Mouse (Mus musculus) gastrocnemius, postnatal 4 days (tissue): ENCODE results near the gene Rhobtb1. TPM values are rescaled to one million over a fixed set of nuclear protein-coding genes. Genes with fewer than 3 reads are reported as not detected.
A peak's percentile ranks its signal among the peaks of the same experiment; 100 is the strongest.

Experiments
- DNase-seq, 2 experiments: peaks; one replicate each; pipeline ENCODE4 v3.0.0; 2021 to 2022; ENCODE audit warnings: low spot score in 2 of 2, mixed read lengths in 2 of 2
- long read RNA-seq, 2 experiments: library from polyadenylated mRNA; stranded (forward); transcript quantifications; one replicate each; pipeline ENCODE4 v2.0.0; 2021
- total RNA-seq, 2 experiments: library from RNA; stranded (reverse); gene quantifications; 2 replicates each; pipeline ENCODE4 v1.2.3; 2021

Gene Rhobtb1
- total RNA-seq, result 10 to 100 TPM; 23.3 to 25.9 TPM
- long read RNA-seq, experiment 1, full-length matches to known transcripts, result 6 of 12 reads
- long read RNA-seq, experiment 1, partial matches to known transcripts, result 1 of 12 reads
- long read RNA-seq, experiment 1, other reads (novel, unspliced or antisense), result 5 of 12 reads
- long read RNA-seq, experiment 2, full-length matches to known transcripts, result 12 of 20 reads
- long read RNA-seq, experiment 2, partial matches to known transcripts, result 4 of 20 reads
- long read RNA-seq, experiment 2, other reads (novel, unspliced or antisense), result 4 of 20 reads

DNA sequence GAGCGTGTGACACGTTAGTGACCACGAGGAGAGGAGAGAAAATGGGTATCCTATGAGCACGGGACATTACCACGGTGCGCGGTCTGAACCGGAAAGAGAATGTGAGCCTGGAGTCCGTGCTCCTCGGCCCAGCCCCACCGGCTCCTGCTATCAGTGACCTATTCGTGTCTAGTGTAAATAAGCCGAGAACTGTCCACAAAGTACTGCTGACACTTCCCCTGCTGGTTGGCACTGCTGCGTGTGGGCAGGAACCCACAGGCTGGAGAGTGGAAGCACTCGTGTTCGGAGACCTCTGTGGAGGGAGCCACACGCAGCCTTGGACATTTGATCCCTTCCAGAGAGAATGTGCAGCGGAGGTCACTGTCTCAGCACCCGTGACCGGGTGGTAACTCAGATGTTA, at the start of gene Rhobtb1:
Rhobtb1 (plus strand) TSS at position 390 of the 400 bp plus-strand sequence.
- no peak for DNase-seq

DNA sequence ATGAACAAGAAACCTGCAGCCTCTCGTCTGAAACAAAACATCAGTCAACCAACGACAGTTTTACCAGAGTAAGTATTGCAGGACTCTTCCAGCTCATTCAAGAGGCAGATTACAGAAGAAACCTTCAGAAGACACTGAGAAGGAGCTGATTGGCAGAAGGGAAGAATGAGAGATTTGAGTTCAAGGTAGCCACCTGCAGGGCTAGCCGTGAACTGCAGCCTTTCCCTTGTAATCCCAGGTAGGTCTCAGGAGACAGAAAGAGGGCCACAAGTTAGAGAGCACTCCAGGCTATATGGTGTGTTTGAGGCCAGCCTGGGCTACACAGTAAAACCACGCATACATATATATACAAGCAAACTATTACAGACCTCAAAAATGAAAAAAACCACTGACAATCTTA, 49.2 kb upstream of the Rhobtb1 start:
- no peak for DNase-seq

GRCm38 (mm10) chr10:69104143-69104882, 46.9 kb upstream of the Rhobtb1 start:
- no peak for DNase-seq

DNA sequence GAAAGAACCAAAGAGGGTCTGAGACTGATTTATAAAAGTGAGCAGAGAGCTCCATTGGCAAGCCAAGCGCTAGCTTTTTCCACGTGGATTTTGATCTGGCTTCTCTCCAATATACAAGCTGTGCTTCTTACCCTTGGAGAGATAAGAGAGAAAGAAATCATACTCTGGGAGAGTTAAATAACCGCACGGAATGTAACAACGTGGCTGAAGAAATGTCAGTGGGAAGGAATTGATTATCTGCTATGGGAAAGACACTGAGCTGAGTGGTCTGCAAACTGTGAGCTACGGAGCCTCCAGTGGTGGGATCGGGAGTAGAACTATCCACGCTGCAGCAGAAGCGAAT, 46.4 kb upstream of the Rhobtb1 start:
- DNase-seq, result no peak

DNA sequence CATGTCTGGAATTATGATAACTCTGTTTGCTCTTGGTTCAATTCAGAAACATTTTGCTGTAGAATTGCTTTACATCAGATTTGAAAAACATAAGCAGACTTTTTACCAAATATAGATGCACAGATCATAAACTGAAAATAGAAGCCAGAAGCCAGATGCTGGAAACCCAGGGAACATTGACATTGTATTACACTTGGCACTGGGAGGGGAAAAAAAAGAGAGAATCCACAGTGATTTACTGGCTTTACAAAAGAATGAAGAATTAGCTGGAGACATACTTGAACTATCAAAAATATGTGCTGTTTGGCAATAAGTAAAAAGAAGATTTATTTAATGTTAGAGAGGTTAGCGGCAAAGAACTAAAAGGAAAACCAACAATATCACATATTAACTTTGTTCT, 44.4 kb upstream of the Rhobtb1 start:
- no peak for DNase-seq

DNA sequence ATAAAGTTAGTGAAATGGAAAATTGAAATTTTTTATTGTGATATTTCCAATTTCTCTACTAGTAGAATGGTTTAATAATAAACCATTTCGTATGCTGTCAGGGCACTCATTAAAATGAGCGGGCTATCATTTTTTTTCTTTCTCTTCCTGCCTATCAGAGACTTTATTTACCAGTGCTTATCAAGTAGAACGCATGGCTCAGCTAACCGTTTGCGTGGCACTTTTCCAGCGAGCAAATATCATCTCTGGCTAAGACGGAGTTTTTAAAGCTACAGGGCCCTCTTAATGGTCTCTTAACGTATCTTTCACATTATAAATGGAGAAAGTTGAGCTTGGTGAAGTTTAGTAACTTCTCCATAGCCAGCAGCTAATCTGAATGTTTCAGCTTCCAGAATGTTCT, 44.0 kb upstream of the Rhobtb1 start:
- DNase-seq, result peak in 1 of 2 experiments; percentile 33

GRCm38 (mm10) chr10:69114384-69114783, 36.9 kb upstream of the Rhobtb1 start:
- DNase-seq, result no peak

DNA sequence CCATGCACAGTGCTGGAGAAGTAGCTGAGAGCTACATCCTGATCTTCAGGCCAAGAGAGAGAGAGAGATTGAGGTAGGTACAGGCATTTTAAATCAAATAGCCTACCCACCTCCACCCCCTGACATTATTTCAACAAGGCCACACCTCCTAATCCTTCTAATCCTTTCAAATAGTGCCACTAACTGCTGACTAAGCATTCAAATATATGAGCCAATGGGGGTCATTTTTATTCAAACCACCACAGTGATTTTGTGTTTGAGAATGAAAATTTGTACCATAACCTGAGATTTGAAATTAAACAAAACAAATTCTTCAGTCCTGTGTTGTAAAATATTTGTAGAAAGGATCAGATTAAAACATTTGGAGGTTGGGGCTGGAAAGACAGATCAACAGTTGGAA, 33.2 kb upstream of the Rhobtb1 start:
- no peak for DNase-seq

- DNase-seq, result no peak
Observed at GRCm38 (mm10) chr10:69118893-69119292, 32.3 kb upstream of the Rhobtb1 start.

GRCm38 (mm10) chr10:69119456-69119855, 31.8 kb upstream of the Rhobtb1 start:
- DNase-seq, result no peak

- no peak for DNase-seq
Observed at GRCm38 (mm10) chr10:69126546-69126945, 24.7 kb upstream of the Rhobtb1 start.

DNA sequence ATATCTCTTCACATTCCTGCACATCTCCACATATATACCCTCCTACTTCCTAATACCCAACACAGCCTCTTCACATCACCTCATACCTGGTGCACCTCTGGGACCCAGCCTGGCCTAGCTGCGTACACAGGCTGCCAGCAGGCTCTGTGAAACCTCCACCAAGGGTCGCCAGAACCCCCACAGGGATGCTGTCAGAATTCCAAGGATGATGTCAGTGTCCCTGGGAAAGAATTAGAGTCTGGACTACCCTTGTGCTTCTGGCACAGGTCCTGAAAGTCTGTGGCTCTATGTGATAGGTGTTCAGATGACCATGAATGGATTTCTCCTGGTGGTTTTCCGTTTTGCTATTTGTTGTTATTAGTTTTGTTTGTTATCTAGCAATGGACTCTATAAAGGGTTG, 22.7 kb upstream of the Rhobtb1 start:
- no peak for DNase-seq

DNA sequence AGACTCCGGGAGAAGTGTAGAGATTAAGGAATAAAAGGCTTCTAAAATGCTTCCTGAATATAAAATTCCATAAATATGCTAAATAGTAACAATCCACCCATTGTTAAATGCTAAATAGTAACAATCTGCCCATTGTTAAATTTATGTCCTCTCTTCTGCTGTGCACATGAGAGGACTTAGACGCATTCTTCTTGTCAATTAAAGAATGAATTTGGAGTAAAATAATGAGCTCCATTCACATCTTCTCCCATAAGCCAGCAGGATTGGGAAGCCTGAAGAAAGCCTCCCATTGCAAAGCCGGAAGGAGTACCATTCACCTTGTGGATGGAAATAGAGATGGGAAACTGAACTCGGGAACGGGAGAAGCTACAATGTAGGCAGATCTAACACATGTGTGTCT, 20.6 kb upstream of the Rhobtb1 start:
- no peak for DNase-seq

DNA sequence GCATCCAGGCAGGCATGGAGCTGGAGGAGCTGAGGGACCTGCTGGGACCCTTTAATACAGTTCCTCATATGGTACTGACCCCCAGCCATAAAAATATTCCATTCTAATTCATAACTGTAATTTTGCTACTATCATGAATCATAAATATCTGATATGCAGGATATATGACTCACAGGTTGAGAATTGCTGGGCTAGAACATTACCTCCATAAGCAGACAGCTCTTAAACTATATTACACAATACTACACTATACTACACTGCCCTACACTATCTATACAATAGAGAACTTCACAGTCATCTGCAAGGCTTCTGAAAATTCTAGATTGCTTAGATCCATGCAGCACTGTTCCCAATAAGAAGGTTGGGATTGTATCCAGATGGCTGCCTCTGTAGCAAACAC, 16.9 kb upstream of the Rhobtb1 start:
- DNase-seq, result no peak

- no peak for DNase-seq
Observed at GRCm38 (mm10) chr10:69136241-69136828, 14.9 kb upstream of the Rhobtb1 start.

- no peak for DNase-seq
Observed at GRCm38 (mm10) chr10:69149252-69149651, 2.0 kb upstream of the Rhobtb1 start.

DNA sequence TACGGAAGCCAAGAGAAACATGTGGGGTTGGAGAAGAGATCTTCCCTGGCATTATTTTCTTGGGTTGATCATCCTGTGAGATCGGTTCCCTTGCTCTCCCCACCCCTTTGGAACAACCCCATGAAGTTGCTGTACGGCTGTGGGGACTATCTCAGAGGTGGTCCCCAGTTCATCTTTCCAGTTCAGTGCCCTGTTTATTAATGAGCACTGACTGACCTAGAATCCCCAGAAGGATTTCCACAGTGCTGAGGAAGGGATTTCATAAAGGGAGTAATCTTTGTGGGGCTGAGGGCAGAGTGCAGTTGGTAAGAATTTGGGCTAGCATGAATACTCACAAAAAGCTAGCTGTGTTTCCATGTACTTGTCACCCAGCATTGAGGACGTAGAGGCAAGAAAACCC, 1.7 kb downstream of the Rhobtb1 start:
- no peak for DNase-seq

DNA sequence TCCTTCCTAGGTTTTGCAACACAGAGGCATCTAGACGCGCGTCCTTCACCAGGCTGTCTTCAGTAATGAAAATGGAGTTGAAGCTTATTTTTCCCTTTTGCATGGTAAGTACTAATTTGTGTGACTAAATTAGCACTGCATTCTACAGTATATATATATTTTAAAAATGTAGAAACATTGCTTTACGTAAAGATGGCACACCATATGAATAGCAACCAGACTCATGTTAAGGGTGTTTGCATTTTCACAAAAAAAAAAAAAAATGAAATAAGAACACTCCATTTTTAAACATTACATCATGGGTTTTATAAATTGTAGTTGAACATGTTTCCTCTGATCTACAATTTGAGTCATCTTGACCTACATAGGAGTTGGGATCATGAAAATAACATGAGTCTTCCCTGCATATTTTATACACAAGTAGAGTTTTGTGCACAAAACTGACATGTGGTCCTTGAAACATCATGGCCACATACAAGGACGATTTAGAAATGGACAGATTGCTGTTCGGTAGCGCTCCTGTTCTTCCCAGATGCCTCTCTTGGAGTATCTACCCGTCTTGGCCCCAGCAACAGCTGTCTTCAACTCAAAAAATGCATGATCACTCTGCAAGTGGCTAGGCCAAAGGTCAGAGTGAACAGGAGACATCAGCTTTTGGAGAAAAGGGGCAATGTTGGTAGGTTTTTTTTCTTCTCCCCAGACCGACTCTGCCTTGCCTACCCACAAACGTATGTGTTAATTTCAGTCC, 4.4 kb downstream of the Rhobtb1 start:
- no peak for DNase-seq

DNA sequence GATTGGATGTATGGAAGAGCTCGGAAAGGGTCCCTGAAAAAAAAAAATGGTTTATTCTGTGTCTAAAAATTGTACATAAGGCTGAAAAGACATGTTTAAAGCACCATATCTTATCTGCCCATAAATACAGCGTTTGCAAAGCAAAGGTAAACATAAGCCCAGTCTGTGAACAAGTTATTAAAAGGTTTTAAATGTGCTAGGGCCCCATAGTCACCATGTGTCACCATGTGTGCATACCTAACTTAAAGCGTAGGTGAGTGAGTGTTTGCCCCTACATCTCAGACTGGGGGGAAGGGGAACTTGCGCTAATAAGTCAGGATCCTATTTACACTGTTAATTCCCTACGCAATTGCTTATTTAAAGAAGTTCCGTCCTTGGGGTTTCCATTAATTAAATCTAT, 5.2 kb downstream of the Rhobtb1 start:
- DNase-seq, result no peak

GRCm38 (mm10) chr10:69157471-69157870, 6.2 kb downstream of the Rhobtb1 start:
- DNase-seq, result no peak

- DNase-seq, result no peak
Observed at GRCm38 (mm10) chr10:69160877-69161276, 9.6 kb downstream of the Rhobtb1 start.

DNA sequence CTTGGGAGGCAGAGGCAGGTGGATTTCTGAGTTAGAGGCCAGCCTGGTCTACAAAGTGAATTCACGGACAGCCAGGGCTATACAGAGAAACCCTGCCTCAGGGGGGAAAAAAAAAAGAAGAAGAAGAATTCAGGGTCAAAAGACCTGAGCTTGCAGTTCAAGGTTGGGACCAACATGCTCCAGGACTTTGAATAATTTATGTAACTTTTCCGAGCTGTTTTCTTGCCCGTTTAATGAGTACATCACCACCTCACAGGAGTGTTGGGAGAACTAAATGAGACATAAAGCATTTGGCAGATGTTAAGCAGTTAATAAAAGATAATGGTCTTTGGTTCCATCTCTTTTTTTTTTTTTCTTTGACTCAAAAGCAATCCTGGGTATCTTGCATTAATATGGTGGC, 10.3 kb downstream of the Rhobtb1 start:
- DNase-seq, result no peak
